Mouse (Mus musculus): ENCODE measurements around the gene Ppp1r9a. TPM values are rescaled to one million over a fixed set of nuclear protein-coding genes. Genes with fewer than 3 reads are reported as not detected.

Gene Ppp1r9a
- total and polyA plus RNA-seq, 3 experiments: 0.03 TPM; not detected in 2

DNA sequence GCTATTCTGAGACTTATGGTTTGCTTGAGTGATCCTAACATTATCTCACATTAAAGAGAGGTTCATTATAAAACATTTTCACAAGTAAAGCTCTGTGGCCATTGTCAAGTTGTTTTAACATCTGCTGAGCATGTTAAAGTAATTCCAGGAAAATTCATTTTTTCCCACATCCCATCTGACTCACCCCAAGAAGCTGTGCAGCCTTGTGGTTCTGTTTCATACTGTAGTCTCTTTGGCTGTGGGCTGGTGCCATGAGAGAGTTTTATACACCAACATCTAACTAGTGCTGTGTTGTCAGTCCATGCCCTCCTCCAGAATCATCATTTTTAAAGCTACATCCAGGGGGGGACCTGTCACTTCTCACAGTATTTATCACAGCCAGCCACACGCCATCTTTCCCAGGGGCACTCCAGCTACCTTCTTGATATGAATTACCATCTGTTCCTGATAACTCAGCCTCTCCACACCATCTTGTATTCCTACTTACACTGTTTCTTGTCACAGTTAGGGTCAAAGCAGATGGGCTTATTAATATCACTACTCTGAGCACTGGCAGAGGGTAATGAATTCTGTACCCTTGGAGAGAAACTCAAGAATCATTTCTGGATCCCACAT, 252.7 kb downstream of the Ppp1r9a start (continued):
- TF ChIP-seq JUND (IDR thresholded peaks at IDR 0.05; ENCODE audit: low read depth, low read length): no peak
- TF ChIP-seq MAX (IDR thresholded peaks at IDR 0.05; ENCODE audit: low read length): no peak
- no peak for TF ChIP-seq ZKSCAN1 (IDR thresholded peaks at IDR 0.05; ENCODE audit: low read depth, low read length)
- no peak for TF ChIP-seq GABPA (IDR thresholded peaks at IDR 0.05; ENCODE audit: low read depth, low read length)
- no peak for TF ChIP-seq NRF1 (IDR thresholded peaks at IDR 0.05; ENCODE audit: insufficient read depth, low read depth, low read length, poor library complexity, severe bottlenecking)
- TF ChIP-seq MYC (IDR thresholded peaks at IDR 0.05; ENCODE audit: low read depth, low read length): no peak
- no peak for TF ChIP-seq TBP (IDR thresholded peaks at IDR 0.05; ENCODE audit: low read depth, low read length)
- TF ChIP-seq RCOR1 (IDR thresholded peaks at IDR 0.05; ENCODE audit: low read depth, low read length): no peak
- peak; percentile 74 for TF ChIP-seq TAL1 (IDR thresholded peaks at IDR 0.05; ENCODE audit: low read length)
- no peak for TF ChIP-seq POLR2AphosphoS5 (IDR thresholded peaks at IDR 0.05; ENCODE audit: borderline replicate concordance, low read depth, low read length)
- TF ChIP-seq TCF12 (IDR thresholded peaks at IDR 0.05; ENCODE audit: low read depth, low read length): peak; percentile 89
- TF ChIP-seq USF1 (IDR thresholded peaks at IDR 0.05; ENCODE audit: low read depth, low read length): no peak
- no peak for TF ChIP-seq CHD2 (IDR thresholded peaks at IDR 0.05; ENCODE audit: low read length)
- TF ChIP-seq ETS1 (IDR thresholded peaks at IDR 0.05; ENCODE audit: low read depth, low read length): peak; percentile 72
- TF ChIP-seq MEF2A (IDR thresholded peaks at IDR 0.05; ENCODE audit: extremely low read depth, insufficient replicate concordance, low read depth, low read length, poor library complexity, severe bottlenecking): no peak
- no peak for TF ChIP-seq SIN3A (IDR thresholded peaks at IDR 0.05; ENCODE audit: low read length)
- no peak for TF ChIP-seq ZNF384 (IDR thresholded peaks at IDR 0.05; ENCODE audit: low read depth, low read length)
- TF ChIP-seq ZMIZ1 (IDR thresholded peaks at IDR 0.05; ENCODE audit: low read depth, low read length): no peak
- TF ChIP-seq NELFE (IDR thresholded peaks at IDR 0.05; ENCODE audit: low read depth, low read length): no peak
- peak; percentile 60; the same call in 1 of the 2 replicates for TF ChIP-seq GATA1 (IDR thresholded peaks at IDR 0.05; ENCODE audit: low read depth, low read length)
- no peak for TF ChIP-seq USF2 (IDR thresholded peaks at IDR 0.05; ENCODE audit: borderline replicate concordance in 1 of 2, insufficient read depth in 1 of 2, low read depth in 1 of 2, low read length in 2 of 2)
- TF ChIP-seq KAT2A (conservative IDR thresholded peaks at IDR 0.05; ENCODE audit: low read depth, low read length): no peak
